Mouse (Mus musculus) thymus, adult 2 months (tissue): ENCODE measurements around the gene Birc6. TPM values are rescaled to one million over a fixed set of nuclear protein-coding genes. Genes with fewer than 3 reads are reported as not detected.

Source experiments
- DNase-seq: peaks from one replicate; pipeline ENCODE4 v3.0.0; 2021
- H3K27ac ChIP-seq: fragments of 200-500 bp; 2 replicates; pipeline ENCODE4 v1.5.1; 2012; ENCODE audit warnings: low read length, control low read depth; ENCODE audit not compliant: control insufficient read depth, insufficient read depth
- H3K27me3 ChIP-seq: fragments of 200-500 bp; 2 replicates; pipeline ENCODE4 v1.6.1; 2012; ENCODE audit warnings: mild to moderate bottlenecking, low read length, moderate library complexity, mixed read lengths; ENCODE audit not compliant: control insufficient read depth, insufficient read depth
- H3K36me3 ChIP-seq: fragments of 200-500 bp; 2 replicates; pipeline ENCODE4 v1.6.1; 2012; ENCODE audit warnings: mild to moderate bottlenecking, low read length, moderate library complexity; ENCODE audit not compliant: control insufficient read depth, insufficient read depth
- H3K4me1 ChIP-seq: fragments of 200-500 bp; replicated peaks from 2 replicates; pipeline ENCODE4 v1.6.1; 2012; ENCODE audit warnings: low read length; ENCODE audit not compliant: control insufficient read depth, insufficient read depth
- H3K4me3 ChIP-seq: fragments of 200-500 bp; 2 replicates; pipeline ENCODE4 v1.5.1; 2012; ENCODE audit warnings: mild to moderate bottlenecking, low read length, control low read depth, moderate library complexity; ENCODE audit not compliant: control insufficient read depth, insufficient read depth
- CTCF ChIP-seq: fragments of 200-500 bp; IDR thresholded peaks from 2 replicates; pipeline ENCODE4 v1.5.1; 2012; ENCODE audit warnings: mild to moderate bottlenecking, control low read depth, low read length, moderate library complexity, borderline replicate concordance; ENCODE audit not compliant: control insufficient read depth, poor library complexity, insufficient read depth; ENCODE audit errors: extremely low read depth
- POLR2A ChIP-seq: fragments of 200-500 bp; IDR thresholded peaks from 2 replicates; pipeline ENCODE4 v1.6.1; 2012; ENCODE audit warnings: mild to moderate bottlenecking, low read length, control low read depth, moderate library complexity; ENCODE audit not compliant: control insufficient read depth, poor library complexity, insufficient read depth; ENCODE audit errors: extremely low read depth
- WGBS: fragments of 180-500 bp; shearing (Covaris S2); methylation state at CpG from one replicate; pipeline ENCODE4 v1.1.7; 2018; 5-methylcytosine and 5-hydroxymethylcytosine counted together
- polyA plus RNA-seq: library from polyadenylated mRNA; depleted of rRNA; stranded (reverse); fragments of >200 nt; gene quantifications from 2 replicates; pipeline ENCODE4 v1.2.3, GENCODE M21; 2012

The Birc6 gene
- polyA plus RNA-seq, 1 experiment, result 221 TPM

DNA sequence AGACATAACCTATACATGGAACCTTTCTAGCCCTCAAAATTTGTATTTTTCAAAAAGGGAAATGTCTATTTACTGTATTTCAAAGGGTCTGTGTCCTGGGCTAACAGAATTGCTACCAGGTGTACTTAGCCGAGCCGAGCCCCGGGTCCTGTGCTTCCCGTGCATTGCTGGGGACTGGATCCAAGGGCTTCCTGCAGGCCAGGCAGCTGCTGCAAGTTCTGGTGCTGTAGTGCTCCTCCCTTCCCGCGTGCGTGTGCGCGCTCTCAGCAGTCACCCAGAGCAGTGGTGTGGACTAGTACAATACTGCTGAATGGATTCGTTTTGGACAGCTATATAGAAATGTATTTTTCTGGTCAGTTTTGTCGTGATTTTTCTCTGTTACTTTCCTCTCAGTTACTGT is 31.8 kb downstream of the Birc6 start:
- TF ChIP-seq POLR2A (no peak), CTCF (no peak)
- Histone ChIP-seq H3K4me1 (no peaks in the 10 kb centered on the region), H3K4me3 (no peak overlapping the region), H3K27me3 (no peaks in the 10 kb centered on the region), H3K36me3 (peaks cover 50% of the 10 kb centered on the region), H3K27ac (no peak overlapping the region)
- 96% methylated on average over 11 of the region's 11 CpGs for WGBS
- no peak for DNase-seq

- Histone ChIP-seq H3K4me3 (no peak overlapping the region), H3K36me3 (peaks cover 49% of the 10 kb centered on the region), H3K4me1 (no peaks in the 10 kb centered on the region), H3K27me3 (no peaks in the 10 kb centered on the region), H3K27ac (no peak overlapping the region)
- no peak for DNase-seq
- TF ChIP-seq CTCF, result no peak
- TF ChIP-seq POLR2A, result no peak
Observed at GRCm38 (mm10) chr17:74564151-74564550, 36.1 kb downstream of the Birc6 start.

DNA sequence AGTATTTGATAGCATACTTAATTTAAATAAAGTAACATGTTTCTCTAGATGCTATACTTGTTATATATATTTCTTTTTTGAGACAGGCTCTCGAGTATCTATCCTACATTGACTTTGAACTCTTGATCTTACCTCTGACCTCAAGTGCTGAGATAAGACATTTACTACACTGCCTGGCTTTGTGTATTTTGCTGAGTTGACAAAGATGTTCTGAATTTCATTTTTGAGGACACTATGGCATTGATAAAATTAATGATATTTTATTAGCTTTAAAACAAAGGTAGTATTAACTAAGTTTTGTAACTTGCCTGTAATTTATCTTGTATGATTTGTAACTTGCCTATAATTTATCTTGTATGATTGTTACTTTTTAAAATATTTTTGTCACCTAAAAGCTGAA is 41.1 kb downstream of the Birc6 start:
- H3K36me3 ChIP-seq, result peaks cover 24% of the 10 kb centered on the region
- no peak overlapping the region for H3K27ac ChIP-seq
- H3K4me1 ChIP-seq, result no peaks in the 10 kb centered on the region
- no peak for DNase-seq
- TF ChIP-seq CTCF, result no peak
- TF ChIP-seq POLR2A, result no peak
- H3K27me3 ChIP-seq, result no peaks in the 10 kb centered on the region
- WGBS, result 91% methylated on average over 1 of the region's 1 CpGs
- no peak overlapping the region for H3K4me3 ChIP-seq

GRCm38 (mm10) chr17:74570585-74570984 is 42.5 kb downstream of the Birc6 start:
- DNase-seq, result no peak
- no peaks in the 10 kb centered on the region for H3K4me1 ChIP-seq
- peaks cover 23% of the 10 kb centered on the region for H3K36me3 ChIP-seq
- no peak overlapping the region for H3K27ac ChIP-seq
- H3K4me3 ChIP-seq, result no peak overlapping the region
- TF ChIP-seq POLR2A, result no peak
- no peak for TF ChIP-seq CTCF
- no peaks in the 10 kb centered on the region for H3K27me3 ChIP-seq
- WGBS, result 83% methylated on average over 1 of the region's 1 CpGs

- no peak overlapping the region for H3K27ac ChIP-seq
Observed at GRCm38 (mm10) chr17:74577173-74577572, 49.1 kb downstream of the Birc6 start.

DNA sequence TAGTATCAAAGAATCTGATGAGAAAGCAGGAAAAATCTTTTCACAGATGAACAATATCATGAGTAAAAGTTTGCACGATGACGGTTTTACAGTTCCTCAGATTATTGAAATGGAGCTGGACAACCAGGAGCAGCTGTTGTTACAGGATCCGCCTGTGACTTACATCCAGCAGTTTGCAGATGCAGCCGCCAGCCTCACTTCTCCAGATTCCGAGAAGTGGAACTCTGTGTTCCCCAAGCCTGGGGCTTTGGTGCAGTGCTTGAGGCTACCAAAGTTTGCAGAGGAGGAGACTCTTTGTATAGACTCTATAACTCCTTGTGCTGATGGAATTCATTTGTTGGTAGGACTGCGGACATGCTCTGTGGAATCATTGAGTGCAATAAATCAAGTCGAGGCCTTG is 51.5 kb downstream of the Birc6 start:
- no peak for TF ChIP-seq POLR2A
- TF ChIP-seq CTCF, result no peak
- Histone ChIP-seq H3K27me3 (no peaks in the 10 kb centered on the region), H3K4me3 (no peak overlapping the region), H3K4me1 (no peaks in the 10 kb centered on the region), H3K36me3 (peaks cover 29% of the 10 kb centered on the region), H3K27ac (no peak overlapping the region)
- no peak for DNase-seq
- 96% methylated on average over 7 of the region's 7 CpGs for WGBS

More at GRCm38 (mm10) chr17:74577173-74577572, 49.1 kb downstream of the Birc6 start:
- no peak for TF ChIP-seq POLR2A
- no peak for TF ChIP-seq CTCF
- DNase-seq, result no peak
- WGBS, result 80% methylated on average over 5 of the region's 5 CpGs
- no peaks in the 10 kb centered on the region for H3K4me1 ChIP-seq
- no peak overlapping the region for H3K4me3 ChIP-seq
- H3K27me3 ChIP-seq, result no peaks in the 10 kb centered on the region
- H3K36me3 ChIP-seq, result peaks cover 30% of the 10 kb centered on the region

DNA sequence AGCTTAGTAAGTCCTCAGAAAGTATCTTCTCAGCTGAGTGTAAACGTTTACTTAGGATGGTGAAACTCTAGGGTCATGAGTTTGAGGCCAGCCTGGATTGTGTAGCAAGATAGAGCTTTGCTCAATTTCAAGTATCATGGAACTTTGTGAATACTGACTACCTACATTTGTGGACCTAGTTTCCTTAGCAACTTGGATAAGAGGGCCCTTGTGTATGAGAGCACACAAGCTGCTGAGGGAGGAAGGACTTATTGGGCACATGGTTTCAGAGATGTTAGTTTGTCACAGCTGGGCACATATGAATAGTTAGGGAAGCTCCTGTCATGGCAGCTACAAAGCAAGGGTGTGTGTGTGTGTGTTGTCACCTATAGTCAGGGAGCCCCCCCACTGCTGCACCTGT is 52.6 kb downstream of the Birc6 start:
- DNase-seq, result no peak
- H3K4me3 ChIP-seq, result no peak overlapping the region
- 97% methylated on average over 1 of the region's 1 CpGs for WGBS
- peaks cover 29% of the 10 kb centered on the region for H3K36me3 ChIP-seq
- no peaks in the 10 kb centered on the region for H3K4me1 ChIP-seq
- TF ChIP-seq CTCF (no peak), POLR2A (no peak)
- no peak overlapping the region for H3K27ac ChIP-seq
- H3K27me3 ChIP-seq, result no peaks in the 10 kb centered on the region
